Mouse (Mus musculus): ENCODE measurements around the gene Sugct.

- TF ChIP-seq GATA1 (IDR thresholded peaks at IDR 0.05; ENCODE audit: low read length) (no peak), TAL1 (IDR thresholded peaks at IDR 0.05; ENCODE audit: low read length) (no peak)
Measured at GRCm38 (mm10) chr13:17038341-17038740, 657.0 kb downstream of the Sugct start.
